Mouse (Mus musculus) myocyte (in vitro differentiated cells): ENCODE data around the gene Cd59a. TPM values are rescaled to one million over a fixed set of nuclear protein-coding genes. Genes with fewer than 3 reads are reported as not detected.

Experiments
- H3K27me3 ChIP-seq: one replicate; pipeline ENCODE4 v1.6.1; 2011; ENCODE audit not compliant: control insufficient read depth, insufficient read depth, insufficient read length
- H3K36me3 ChIP-seq: one replicate; pipeline ENCODE4 v1.6.1; 2011; ENCODE audit not compliant: control insufficient read depth, insufficient read depth
- H3K4me2 ChIP-seq: one replicate; pipeline ENCODE4 v1.6.1; 2011; ENCODE audit warnings: low read depth, control low read depth
- H3K4me3 ChIP-seq: one replicate; pipeline ENCODE4 v1.5.1; 2011; ENCODE audit warnings: mild to moderate bottlenecking, control low read depth, moderate library complexity
- H3K79me2 ChIP-seq: one replicate; pipeline ENCODE4 v1.6.1; 2011; ENCODE audit not compliant: control insufficient read depth, insufficient read depth
- H3ac ChIP-seq: one replicate; pipeline ENCODE4 v1.6.1; 2011; ENCODE audit not compliant: control insufficient read depth, insufficient read length
- CEBPB ChIP-seq: IDR thresholded peaks from 2 replicates; pipeline ENCODE4 v1.6.1; 2011; ENCODE audit warnings: mild to moderate bottlenecking, moderate library complexity; ENCODE audit not compliant: poor library complexity, insufficient read depth, severe bottlenecking
- E2F4 ChIP-seq: IDR thresholded peaks from one replicate; pipeline ENCODE4 v1.6.1; 2011; ENCODE audit warnings: mild to moderate bottlenecking, control low read depth, moderate library complexity; ENCODE audit not compliant: insufficient read depth
- MAX ChIP-seq: IDR thresholded peaks from one replicate; pipeline ENCODE4 v1.6.1; 2011; ENCODE audit warnings: low read depth, mild to moderate bottlenecking, control low read depth
- MYOD1 ChIP-seq, 3 experiments: IDR thresholded peaks; one replicate each; pipeline ENCODE4 v1.6.1; 2011; ENCODE audit warnings: control low read depth in 2 of 3, low read depth in 2 of 3, mild to moderate bottlenecking in 2 of 3, moderate library complexity in 1 of 3; ENCODE audit not compliant: insufficient read length in 2 of 3, control insufficient read depth in 1 of 3
- MYOG ChIP-seq, 3 experiments: IDR thresholded peaks; one replicate each; pipeline ENCODE4 v1.6.1; 2011; ENCODE audit warnings: control low read depth in 2 of 3, low read depth in 2 of 3, mild to moderate bottlenecking in 2 of 3; ENCODE audit not compliant: insufficient read length in 2 of 3, control insufficient read depth in 1 of 3, insufficient read depth in 1 of 3
- POLR2A ChIP-seq: IDR thresholded peaks from one replicate; pipeline ENCODE4 v1.6.1; 2011; ENCODE audit warnings: low read depth, mild to moderate bottlenecking, control low read depth, moderate library complexity; ENCODE audit not compliant: insufficient read length
- POLR2AphosphoS2 ChIP-seq: IDR thresholded peaks from one replicate; pipeline ENCODE4 v1.6.1; 2011; ENCODE audit warnings: low read depth, control low read depth; ENCODE audit not compliant: insufficient read length
- REST ChIP-seq: IDR thresholded peaks from one replicate; pipeline ENCODE4 v1.6.1; 2011; ENCODE audit warnings: mild to moderate bottlenecking, control low read depth, moderate library complexity; ENCODE audit not compliant: insufficient read depth, insufficient read length
- SRF ChIP-seq: IDR thresholded peaks from one replicate; pipeline ENCODE4 v1.6.1; 2011; ENCODE audit warnings: low read depth; ENCODE audit not compliant: control insufficient read depth, insufficient read length
- TCF12 ChIP-seq: IDR thresholded peaks from one replicate; pipeline ENCODE4 v1.6.1; 2011; ENCODE audit warnings: mild to moderate bottlenecking, control low read depth; ENCODE audit not compliant: poor library complexity, insufficient read depth, severe bottlenecking
- TCF3 ChIP-seq: IDR thresholded peaks from one replicate; pipeline ENCODE4 v1.6.1; 2011; ENCODE audit warnings: low read depth, control low read depth; ENCODE audit not compliant: insufficient read length
- USF1 ChIP-seq: IDR thresholded peaks from one replicate; pipeline ENCODE4 v1.6.1; 2011; ENCODE audit warnings: low read depth, mild to moderate bottlenecking, control low read depth, moderate library complexity
- polyA plus RNA-seq: library from polyadenylated mRNA; unstranded; fragments of >200 nt; fragmentation: generic; extraction: Trizol; gene quantifications from one replicate; pipeline ENCODE4 v1.2.1, GENCODE M21; 2012; ENCODE audit warnings: missing spikeins

Gene Cd59a
- polyA plus RNA-seq, 1 experiment, result 12.5 TPM

GRCm38 (mm10) chr2:104124071-104124470, 28.5 kb downstream of the Cd59a start:
- Histone ChIP-seq H3K4me2 (no peak overlapping the region), H3ac (no peak overlapping the region), H3K79me2 (no peaks in the 10 kb centered on the region), H3K36me3 (no peaks in the 10 kb centered on the region), H3K4me3 (no peak overlapping the region), H3K27me3 (no peaks in the 10 kb centered on the region)
- TF ChIP-seq CEBPB (no peak), USF1 (no peak), TCF12 (no peak), MYOG (IDR thresholded peaks at IDR 0.05; ENCODE audit: control insufficient read depth in 1 of 3, insufficient read depth in 1 of 3, insufficient read length in 2 of 3, low read depth in 2 of 3) (no peak), POLR2A (no peak), E2F4 (no peak)

- no peaks in the 10 kb centered on the region for H3K27me3 ChIP-seq
- no peak for TF ChIP-seq TCF12
- no peak for TF ChIP-seq POLR2AphosphoS2
- no peak for TF ChIP-seq REST
- no peak for TF ChIP-seq USF1
- no peak for TF ChIP-seq CEBPB
- no peak for TF ChIP-seq POLR2A
- no peak for TF ChIP-seq E2F4
- no peak for TF ChIP-seq TCF3
- TF ChIP-seq MAX, result no peak
- TF ChIP-seq SRF, result no peak
- TF ChIP-seq MYOD1 (IDR thresholded peaks at IDR 0.05; ENCODE audit: control insufficient read depth in 1 of 3, insufficient read length in 2 of 3, low read depth in 2 of 3), result no peak
- TF ChIP-seq MYOG (IDR thresholded peaks at IDR 0.05; ENCODE audit: control insufficient read depth in 1 of 3, insufficient read depth in 1 of 3, insufficient read length in 2 of 3, low read depth in 2 of 3), result no peak
- H3K4me2 ChIP-seq, result no peak overlapping the region
- H3K79me2 ChIP-seq, result no peaks in the 10 kb centered on the region
- no peak overlapping the region for H3K4me3 ChIP-seq
- no peaks in the 10 kb centered on the region for H3K36me3 ChIP-seq
- no peak overlapping the region for H3ac ChIP-seq
Observed at GRCm38 (mm10) chr2:104128803-104129531, 33.4 kb downstream of the Cd59a start.

- H3K4me2 ChIP-seq, result peak overlapping the region; percentile 14
- no peak overlapping the region for H3ac ChIP-seq
- H3K4me3 ChIP-seq, result no peak overlapping the region
- no peaks in the 10 kb centered on the region for H3K36me3 ChIP-seq
- H3K79me2 ChIP-seq, result no peaks in the 10 kb centered on the region
- no peaks in the 10 kb centered on the region for H3K27me3 ChIP-seq
- TF ChIP-seq TCF3 (peak; percentile 26), MYOG (IDR thresholded peaks at IDR 0.05; ENCODE audit: control insufficient read depth in 1 of 3, insufficient read depth in 1 of 3, insufficient read length in 2 of 3, low read depth in 2 of 3) (peak; percentile 16 to 85 (median 60)), TCF12 (no peak), USF1 (no peak), MYOD1 (IDR thresholded peaks at IDR 0.05; ENCODE audit: control insufficient read depth in 1 of 3, insufficient read length in 2 of 3, low read depth in 2 of 3) (peak in 2 of 3 experiments; percentile 51 to 57), CEBPB (no peak)
Observed at GRCm38 (mm10) chr2:104130165-104130564, 34.6 kb downstream of the Cd59a start.

- no peak overlapping the region for H3ac ChIP-seq
- H3K79me2 ChIP-seq, result no peaks in the 10 kb centered on the region
- no peaks in the 10 kb centered on the region for H3K36me3 ChIP-seq
- H3K4me2 ChIP-seq, result no peak overlapping the region
- no peaks in the 10 kb centered on the region for H3K27me3 ChIP-seq
- H3K4me3 ChIP-seq, result no peak overlapping the region
- no peak for TF ChIP-seq MAX
- no peak for TF ChIP-seq POLR2AphosphoS2
- no peak for TF ChIP-seq POLR2A
- TF ChIP-seq USF1, result no peak
- TF ChIP-seq TCF12, result no peak
- TF ChIP-seq MYOD1 (IDR thresholded peaks at IDR 0.05; ENCODE audit: control insufficient read depth in 1 of 3, insufficient read length in 2 of 3, low read depth in 2 of 3), result no peak
- TF ChIP-seq REST, result no peak
- TF ChIP-seq E2F4, result no peak
- TF ChIP-seq MYOG (IDR thresholded peaks at IDR 0.05; ENCODE audit: control insufficient read depth in 1 of 3, insufficient read depth in 1 of 3, insufficient read length in 2 of 3, low read depth in 2 of 3), result no peak
- no peak for TF ChIP-seq SRF
- TF ChIP-seq CEBPB, result no peak
- no peak for TF ChIP-seq TCF3
Observed at GRCm38 (mm10) chr2:104130969-104131368, 35.4 kb downstream of the Cd59a start.

- no peak overlapping the region for H3K4me3 ChIP-seq
- no peaks in the 10 kb centered on the region for H3K79me2 ChIP-seq
- no peaks in the 10 kb centered on the region for H3K36me3 ChIP-seq
- TF ChIP-seq SRF (no peak), CEBPB (no peak), REST (no peak)
- H3ac ChIP-seq, result no peak overlapping the region
- H3K4me2 ChIP-seq, result no peak overlapping the region
- H3K27me3 ChIP-seq, result no peaks in the 10 kb centered on the region
Observed at GRCm38 (mm10) chr2:104132266-104132859, 36.8 kb downstream of the Cd59a start.
